In genomic region chr8:12976290-12976689, GRCm38 (mm10) we compare ENCODE assay signal across 30 mouse cellular contexts. TPM values are rescaled to one million over a fixed set of nuclear protein-coding genes. Genes with fewer than 3 reads are reported as not detected.
A peak's percentile ranks its signal among the peaks of the same experiment; 100 is the strongest.
DNase-seq lines count a peak whose midpoint lies in the region; ATAC-seq lines count a peak whose summit lies in the region.
"Had no signal": no experiment of that assay in that cellular context is flagged by ENCODE, and none has a peak within 500 bp of the region (broad histone marks: within the 10 kb centered on the region; RNA-seq: fewer than 3 reads in every experiment).

No protein-coding gene starts in this region.

- H3K36me3 ChIP-seq in limb, embryonic 12.5 days, result peaks cover 25% of the 10 kb centered on the region
- peaks cover 5% of the 10 kb centered on the region; the same call in 1 of the 2 replicates for H3K36me3 ChIP-seq in limb, embryonic 10.5 days

- ATAC-seq in limb, embryonic 12.5 days (ENCODE audit: insufficient number of reproducible peaks, insufficient read depth, low FRiP score, low TSS enrichment, low read depth), result no peak
- ATAC-seq in common myeloid progenitor, adult 5-6 weeks (replicated peaks; ENCODE audit: low read depth, poor library complexity, severe bottlenecking), result peak; percentile 42
- ATAC-seq in megakaryocyte, adult 5-6 weeks (ENCODE audit: poor library complexity, severe bottlenecking), result peak; percentile 30; the same call in 1 of the 2 replicates
- ATAC-seq: activated CD4-positive, CD25-positive, alpha-beta regulatory T cell, adult 4 months; forebrain, embryonic 14.5 days; forebrain, postnatal 0 days had no signal

- no peaks in the 10 kb centered on the region for H3K27me3 ChIP-seq in limb, embryonic 12.5 days
- H3K27me3 ChIP-seq in limb, embryonic 10.5 days (ENCODE audit: low read depth, poor library complexity, severe bottlenecking), result no peaks in the 10 kb centered on the region; the same call in 1 of the 2 replicates
- H3K27me3 ChIP-seq: embryonic facial prominence, embryonic 12.5 days; embryonic facial prominence, embryonic 15.5 days; hindbrain, embryonic 12.5 days; hindbrain, embryonic 15.5 days had no signal

- H3K4me3 ChIP-seq in limb, embryonic 12.5 days (replicated peaks), result no peak overlapping the region
- H3K4me3 ChIP-seq in limb, embryonic 10.5 days, result no peak overlapping the region
- H3K4me3 ChIP-seq: embryonic facial prominence, embryonic 12.5 days; embryonic facial prominence, embryonic 15.5 days; heart, adult 2 months; heart, embryonic 10.5 days; heart, embryonic 13.5 days; hindbrain, embryonic 12.5 days; hindbrain, embryonic 15.5 days had no signal

- H3K4me1 ChIP-seq in limb, embryonic 12.5 days (replicated peaks), result peaks cover 7% of the 10 kb centered on the region; the same call in 1 of the 2 replicates
- peaks cover 7% of the 10 kb centered on the region; the same call in 1 of the 2 replicates for H3K4me1 ChIP-seq in limb, embryonic 10.5 days
- H3K4me1 ChIP-seq: embryonic facial prominence, embryonic 15.5 days had no signal

- H3K9ac ChIP-seq in limb, embryonic 12.5 days (replicated peaks), result peak overlapping the region; percentile 13; the same call in 1 of the 2 replicates
- H3K9ac ChIP-seq: embryonic facial prominence, embryonic 12.5 days; embryonic facial prominence, embryonic 15.5 days; forebrain, postnatal 0 days; heart, embryonic 13.5 days; hindbrain, embryonic 12.5 days; hindbrain, embryonic 15.5 days had no signal

- DNase-seq in limb, embryonic 10.5 days (ENCODE audit: low spot score), result no peak
- peak; percentile 29 for DNase-seq in 416B (ENCODE audit: low read depth)
- DNase-seq in testis, postnatal 14 days (ENCODE audit: low spot score), result no peak
- no peak for DNase-seq in urinary bladder, postnatal 14 days (ENCODE audit: low spot score)
- DNase-seq in gastrocnemius, adult 18-20 months (ENCODE audit: low spot score), result no peak
- DNase-seq: adrenal gland, adult 8-10 months; adrenal gland, postnatal 25 days; cerebellum, adult 11-12 months; cerebellum, adult 8-10 months; cerebellum, postnatal 10 days; cerebellum, postnatal 36 days; forebrain, postnatal 0 days; gastrocnemius, postnatal 25 days; heart, adult 2 months; heart, postnatal 14 days; heart, postnatal 4 days had no signal

- H3K9me3 ChIP-seq in limb, embryonic 12.5 days, result 0 out of 2 replicates have a peak, but pooled peaks cover 3% of the 10 kb centered on the region
- no peaks in the 10 kb centered on the region for H3K9me3 ChIP-seq in limb, embryonic 10.5 days (replicated peaks)
- H3K9me3 ChIP-seq: embryonic facial prominence, embryonic 15.5 days; heart, embryonic 10.5 days; hindbrain, embryonic 12.5 days; hindbrain, embryonic 15.5 days had no signal

- WGBS in limb, embryonic 12.5 days, result 86% methylated on average over 11 of the region's 11 CpGs
- 90% methylated on average over 11 of the region's 11 CpGs for WGBS in limb, embryonic 10.5 days

- H3K27ac ChIP-seq in limb, embryonic 12.5 days, result no peak overlapping the region
- no peak overlapping the region for H3K27ac ChIP-seq in limb, embryonic 10.5 days
- H3K27ac ChIP-seq: embryonic facial prominence, embryonic 12.5 days; embryonic facial prominence, embryonic 15.5 days; heart, adult 2 months; heart, embryonic 10.5 days; heart, embryonic 13.5 days; hindbrain, embryonic 12.5 days; hindbrain, embryonic 15.5 days had no signal

- H3K4me2 ChIP-seq in limb, embryonic 12.5 days, result no peak overlapping the region
- H3K4me2 ChIP-seq: embryonic facial prominence, embryonic 12.5 days; embryonic facial prominence, embryonic 15.5 days; heart, embryonic 13.5 days; hindbrain, embryonic 12.5 days; hindbrain, embryonic 15.5 days had no signal

RNA-seq across cellular contexts. Expression of gene F7, which starts 49.5 kb away (rescaled TPM):
- polyA plus RNA-seq in limb, embryonic 12.5 days (2016; fragmentation: Nextera tagmentation; extraction: Ambion mirVana), result not detected in 2 replicates
- polyA plus RNA-seq in limb, embryonic 10.5 days (2016; fragmentation: Nextera tagmentation; extraction: Ambion mirVana), result not detected in 2 replicates
- total RNA-seq in common myeloid progenitor, adult 5-6 weeks (2017), result not detected in 2 replicates
- 0.27 and 0.56 TPM in 2 replicates for total RNA-seq in megakaryocyte, adult 5-6 weeks (2015)
- 1.3 TPM in 1 of 2 replicates, not detected in the other for total RNA-seq in megakaryocyte, adult 5-6 weeks (2017)
- total RNA-seq in gastrocnemius, adult 18-20 months (2021), result under 1 TPM in 1 of 2 experiments, not detected in 1; 0.11 TPM
- total RNA-seq: gastrocnemius, adult 8-10 months; gastrocnemius, postnatal 25 days; heart, postnatal 4 days had no signal
- polyA plus RNA-seq: activated CD4-positive, CD25-positive, alpha-beta regulatory T cell, adult 4 months; embryonic facial prominence, embryonic 12.5 days; forebrain, embryonic 11.5 days; forebrain, embryonic 14.5 days; heart, embryonic 13.5 days; heart, embryonic 16.5 days; hindbrain, embryonic 12.5 days had no signal
